Mouse (Mus musculus): ENCODE data around the gene Kmt2c.

DNA sequence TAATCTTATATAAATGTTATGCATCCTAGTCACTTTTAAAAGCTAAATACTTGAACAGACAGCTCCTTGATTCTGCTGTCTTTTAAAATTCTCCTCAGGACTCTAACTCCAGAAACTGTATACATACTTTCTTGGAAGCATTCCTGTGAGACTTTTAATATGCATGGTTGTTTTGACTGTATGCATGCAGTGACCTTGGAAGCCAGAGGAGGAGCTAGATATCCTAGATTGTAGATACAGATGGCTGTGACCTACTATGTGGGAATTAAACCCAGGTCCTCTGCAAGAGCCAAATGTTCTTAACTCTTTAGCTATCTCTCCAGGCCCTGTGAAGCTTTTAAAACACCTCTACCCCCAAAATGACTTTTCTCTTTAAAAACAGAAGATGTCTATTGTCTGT lies 83.2 kb downstream of the Kmt2c start:
- TF ChIP-seq CTCF (IDR thresholded peaks at IDR 0.05; ENCODE audit: insufficient read depth, low read length) (no peak), POLR2A (IDR thresholded peaks at IDR 0.05; ENCODE audit: borderline replicate concordance, extremely low read depth, low read depth, low read length) (no peak)

Measured in lung, adult 2 months (tissue).